In genomic region chr10:83178661-83179060, GRCm38 (mm10) we compare ENCODE assay signal across 25 mouse cellular contexts.
DNase-seq lines count a peak whose midpoint lies in the region; ATAC-seq and TF ChIP-seq lines count a peak whose summit lies in the region.
"Had no signal": no experiment of that assay in that cellular context is flagged by ENCODE, and none has a peak within 500 bp of the region (broad histone marks: within the 10 kb centered on the region; RNA-seq: fewer than 3 reads in every experiment).

No protein-coding gene starts in this region.

- H3K9ac ChIP-seq in heart, embryonic 12.5 days = no peak overlapping the region
- H3K9ac ChIP-seq in stomach, postnatal 0 days (ENCODE audit: low read length) = no peak overlapping the region
- H3K9ac ChIP-seq: limb, embryonic 12.5 days; liver, embryonic 12.5 days; neural tube, embryonic 13.5 days had no signal

- no peak overlapping the region for H3K4me3 ChIP-seq in heart, embryonic 12.5 days
- H3K4me3 ChIP-seq in layer of hippocampus, adult 2 months = no peak overlapping the region
- H3K4me3 ChIP-seq in stomach, postnatal 0 days (ENCODE audit: low read depth, low read length) = no peak overlapping the region
- H3K4me3 ChIP-seq: forebrain, embryonic 10.5 days; limb, embryonic 12.5 days; liver, embryonic 12.5 days; midbrain, embryonic 10.5 days; myocyte; neural tube, embryonic 13.5 days had no signal

- peaks cover 5% of the 10 kb centered on the region; the same call in 1 of the 2 replicates for H3K36me3 ChIP-seq in heart, embryonic 12.5 days
- H3K36me3 ChIP-seq in stomach, postnatal 0 days (ENCODE audit: control insufficient read depth, insufficient read depth, low read length) = no peaks in the 10 kb centered on the region
- H3K36me3 ChIP-seq: forebrain, embryonic 10.5 days; limb, embryonic 12.5 days; midbrain, embryonic 10.5 days had no signal

- TF ChIP-seq CTCF in layer of hippocampus, adult 2 months (conservative IDR thresholded peaks at IDR 0.05) = no peak
- no peak for TF ChIP-seq CTCF in stomach, postnatal 0 days (IDR thresholded peaks at IDR 0.05; ENCODE audit: low read depth)

- no peak for TF ChIP-seq EP300 in stomach, postnatal 0 days (optimal IDR thresholded peaks at IDR 0.05)

- peak; percentile 36 for DNase-seq in cerebellum, adult 9-11 months
- no peak for DNase-seq in cerebellum, adult 18-20 months
- peak; percentile 42 to 54 for DNase-seq in heart, adult 18-20 months
- DNase-seq in layer of hippocampus, adult 2 months (ENCODE audit: low spot score in 2 of 2) = no peak
- DNase-seq in layer of hippocampus, adult 9-10 months (ENCODE audit: low spot score) = no peak
- DNase-seq in stomach, postnatal 0 days (ENCODE audit: low spot score) = no peak
- DNase-seq in right cerebral cortex, adult 18-20 months = no peak
- DNase-seq: cerebellum, adult 11-12 months; cerebellum, postnatal 36 days; kidney, adult 11 months; layer of hippocampus, postnatal 36 days; lung, adult 18-20 months; lung, postnatal 10 days; right cerebral cortex, postnatal 4 days had no signal

- no peak overlapping the region for H3K27ac ChIP-seq in heart, embryonic 12.5 days (ENCODE audit: poor library complexity, severe bottlenecking)
- peak overlapping the region; percentile 25; the same call in 1 of the 2 replicates for H3K27ac ChIP-seq in layer of hippocampus, adult 2 months
- H3K27ac ChIP-seq in stomach, postnatal 0 days (replicated peaks) = peak overlapping the region; percentile 50
- H3K27ac ChIP-seq: forebrain, embryonic 10.5 days; hindbrain, postnatal 0 days; kidney, postnatal 0 days; liver, embryonic 12.5 days; midbrain, embryonic 10.5 days; neural tube, embryonic 13.5 days had no signal

- ATAC-seq in heart, embryonic 12.5 days (ENCODE audit: insufficient number of reproducible peaks, low FRiP score) = no peak
- ATAC-seq in stomach, postnatal 0 days (ENCODE audit: low FRiP score, low TSS enrichment) = no peak
- ATAC-seq: forebrain, embryonic 16.5 days; hindbrain, postnatal 0 days; liver, embryonic 12.5 days; midbrain, embryonic 16.5 days had no signal

- H3K9me3 ChIP-seq in heart, embryonic 12.5 days (replicated peaks) = 0 out of 2 replicates have a peak, but pooled peaks cover 7% of the 10 kb centered on the region
- no peaks in the 10 kb centered on the region for H3K9me3 ChIP-seq in stomach, postnatal 0 days (ENCODE audit: control insufficient read depth, low read length)
- H3K9me3 ChIP-seq: forebrain, embryonic 10.5 days; midbrain, embryonic 10.5 days had no signal

- H3K4me1 ChIP-seq in heart, embryonic 12.5 days (replicated peaks) = peaks cover 9% of the 10 kb centered on the region
- no peaks in the 10 kb centered on the region for H3K4me1 ChIP-seq in stomach, postnatal 0 days (replicated peaks; ENCODE audit: control insufficient read depth, insufficient read depth)

- H3K4me2 ChIP-seq in heart, embryonic 12.5 days = no peak overlapping the region
- H3K4me2 ChIP-seq in stomach, postnatal 0 days (replicated peaks; ENCODE audit: low read depth) = no peak overlapping the region
- H3K4me2 ChIP-seq: limb, embryonic 12.5 days; liver, embryonic 12.5 days; neural tube, embryonic 13.5 days had no signal

- no peaks in the 10 kb centered on the region for H3K27me3 ChIP-seq in heart, embryonic 12.5 days (replicated peaks)
- H3K27me3 ChIP-seq in stomach, postnatal 0 days (ENCODE audit: control insufficient read depth, insufficient read depth, low read length) = no peaks in the 10 kb centered on the region
- H3K27me3 ChIP-seq: liver, embryonic 12.5 days; neural tube, embryonic 13.5 days had no signal

- WGBS in heart, embryonic 12.5 days = 50% methylated on average over 1 of the region's 1 CpGs
- WGBS in stomach, postnatal 0 days = 52% methylated on average over 1 of the region's 1 CpGs

Comparison
In these comparisons a context has a peak if more than half of its experiments do, and no peak if none do; other contexts are left out.
1. DNase-seq: peak in cerebellum, adult 9-11 months (single experiment) and heart, adult 18-20 months (2 of 2); none in cerebellum, adult 18-20 months (0 of 2), layer of hippocampus, adult 2 months (0 of 2), layer of hippocampus, adult 9-10 months (single experiment), stomach, postnatal 0 days (single experiment) and right cerebral cortex, adult 18-20 months (single experiment).